Mouse (Mus musculus) lung, postnatal 0 days (tissue): Measurements from ENCODE around the gene Dynlt1c.
"Not testable (repeated sequence)": the region's sequence is repeated elsewhere in the genome, so short reads cannot be mapped to it uniquely, and the experiment has no call there.

Experiments used
- CTCF ChIP-seq: IDR thresholded peaks from 2 replicates; pipeline ENCODE4 v1.5.1; 2016; ENCODE audit warnings: antibody characterized with exemption, mild to moderate bottlenecking
- EP300 ChIP-seq: IDR thresholded peaks from 2 replicates; pipeline ENCODE4 v1.6.1; 2016; ENCODE audit warnings: antibody characterized with exemption, mild to moderate bottlenecking, control low read depth

DNA sequence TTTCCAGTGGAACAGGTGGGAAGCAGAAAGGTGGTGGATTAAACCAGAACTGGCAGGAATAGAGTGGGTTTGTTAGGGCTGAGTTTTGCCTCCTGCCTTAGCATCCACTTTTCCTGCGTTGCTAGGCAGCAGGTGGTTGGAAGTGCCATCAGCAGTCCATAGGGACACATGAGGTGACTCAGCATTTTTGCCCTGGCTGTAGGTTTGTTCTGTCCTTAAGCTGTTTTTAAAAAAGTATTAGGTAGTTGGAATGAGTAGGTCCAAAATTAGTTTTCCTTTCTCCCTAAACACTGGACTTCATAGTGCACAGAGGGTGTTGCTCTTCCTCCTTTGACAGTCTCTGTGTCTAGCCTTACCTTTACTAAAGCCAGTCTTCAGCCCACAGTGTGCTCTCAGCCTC is 3.9 kb downstream of the Dynlt1c start:
- not testable (repeated sequence) for TF ChIP-seq CTCF, EP300
